14 mouse cellular contexts compared by ENCODE assay signal in the genomic region with DNA sequence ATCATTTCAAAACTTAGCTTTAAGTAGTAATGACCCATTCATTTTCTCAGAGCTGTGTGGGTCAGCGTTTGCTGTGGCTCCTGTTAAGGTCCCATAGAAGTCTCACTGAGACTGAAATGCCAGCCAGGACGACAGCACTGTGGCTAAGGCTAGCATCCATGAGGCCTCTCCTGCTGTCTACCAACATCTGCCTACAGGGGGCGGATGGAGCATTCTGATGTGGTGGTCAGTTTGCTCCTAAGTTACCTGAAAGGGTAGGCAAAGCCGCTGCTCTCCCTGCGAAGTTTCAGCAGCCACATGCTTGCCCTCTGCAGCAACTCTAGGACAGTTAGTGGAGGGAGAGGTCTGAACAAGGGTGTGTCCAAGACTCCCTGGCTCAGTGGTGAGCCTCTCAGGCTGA. TPM values are rescaled to one million over a fixed set of nuclear protein-coding genes. Genes with fewer than 3 reads are reported as not detected.
DNase-seq lines count a peak whose midpoint lies in the region; ATAC-seq and TF ChIP-seq lines count a peak whose summit lies in the region.
"Had no signal": no experiment of that assay in that cellular context is flagged by ENCODE, and none has a peak within 500 bp of the region (broad histone marks: within the 10 kb centered on the region; RNA-seq: fewer than 3 reads in every experiment).

No protein-coding gene starts in this region.

- in situ Hi-C loops in CH12.LX (cut with MboI; ENCODE audit: low pct_ligation_motif_present, low pct_unique_long_range_greater_than_20kb, low sequenced_read_pairs) = no loop called here

- DNase-seq in heart, adult 11 months = peak; percentile 78
- DNase-seq in heart, postnatal 36 days = no peak
- no peak for DNase-seq in left cerebral cortex, adult 2 months (ENCODE audit: extremely low spot score in 1 of 2, low spot score in 2 of 2)
- no peak for DNase-seq in left cerebral cortex, postnatal 25 days (ENCODE audit: low spot score in 2 of 2)
- no peak for DNase-seq in CH12.LX (ENCODE audit: extremely low read depth)
- DNase-seq in R1 (ENCODE audit: low read depth, low spot score) = peak; percentile 46
- DNase-seq in midbrain, embryonic 11.5 days (ENCODE audit: low spot score, missing footprints) = no peak
- DNase-seq: cerebellum, postnatal 36 days; heart, adult 18-20 months; left cerebral cortex, postnatal 4 days had no signal

- TF ChIP-seq EP300 in CH12.LX (IDR thresholded peaks at IDR 0.05; ENCODE audit: low read length) = no peak

- no peak for ATAC-seq in erythroblast, adult 5-6 weeks (replicated peaks; ENCODE audit: low FRiP score, poor library complexity, severe bottlenecking)
- no peak for ATAC-seq in midbrain, embryonic 11.5 days (ENCODE audit: low FRiP score)
- ATAC-seq: forebrain, embryonic 16.5 days had no signal

- no peaks in the 10 kb centered on the region for H3K27me3 ChIP-seq in CH12.LX (replicated peaks)
- H3K27me3 ChIP-seq in midbrain, embryonic 11.5 days (ENCODE audit: control insufficient read depth, insufficient read depth, low read length) = no peaks in the 10 kb centered on the region
- H3K27me3 ChIP-seq: hindbrain, embryonic 12.5 days had no signal

- intact Hi-C loops in heart, postnatal 36 days (cut with DNase I) = no loop called here
- intact Hi-C loops in left cerebral cortex, adult 2 months (cut with DNase I) = no loop called here
- intact Hi-C loops in left cerebral cortex, postnatal 25 days (cut with DNase I) = no loop called here

- dilution Hi-C loops in CH12.LX (cut with MboI; ENCODE audit: extremely low pct_ligation_motif_present, extremely low pct_unique_long_range_greater_than_20kb, low sequenced_read_pairs) = no loop called here

- no peak overlapping the region for H3K9ac ChIP-seq in CH12.LX (ENCODE audit: insufficient read depth, low read depth)
- no peak overlapping the region for H3K9ac ChIP-seq in midbrain, embryonic 11.5 days (ENCODE audit: low read length)
- H3K9ac ChIP-seq: hindbrain, embryonic 12.5 days had no signal

- no peaks in the 10 kb centered on the region for H3K9me3 ChIP-seq in CH12.LX (replicated peaks; ENCODE audit: low read length)
- H3K9me3 ChIP-seq in midbrain, embryonic 11.5 days (ENCODE audit: control insufficient read depth, low read length) = no peaks in the 10 kb centered on the region
- H3K9me3 ChIP-seq: hindbrain, embryonic 12.5 days had no signal

- TF ChIP-seq CTCF in left cerebral cortex, adult 2 months (IDR thresholded peaks at IDR 0.05) = peak; percentile 34
- peak; percentile 28 to 67 for TF ChIP-seq CTCF in CH12.LX (conservative IDR thresholded peaks at IDR 0.05 in 1 of 2, IDR thresholded peaks at IDR 0.05 in 1 of 2; ENCODE audit: low read depth in 2 of 2, low read length in 2 of 2)

- peak; percentile 63 for TF ChIP-seq RAD21 in CH12.LX (IDR thresholded peaks at IDR 0.05; ENCODE audit: low read depth, low read length)

- H3K4me3 ChIP-seq in left cerebral cortex, adult 2 months = no peak overlapping the region
- H3K4me3 ChIP-seq in CH12.LX (replicated peaks in 1 of 3; ENCODE audit: low read depth in 2 of 3, low read length in 2 of 3, poor library complexity in 1 of 3) = no peak overlapping the region
- H3K4me3 ChIP-seq in midbrain, embryonic 11.5 days (ENCODE audit: low read depth, low read length) = no peak overlapping the region
- H3K4me3 ChIP-seq: hindbrain, embryonic 12.5 days had no signal

- 61% methylated on average over 5 of the region's 5 CpGs for WGBS in midbrain, embryonic 11.5 days

- H3K79me2 ChIP-seq in CH12.LX (replicated peaks; ENCODE audit: control insufficient read depth, extremely low read depth, insufficient read depth, poor library complexity, severe bottlenecking) = no peaks in the 10 kb centered on the region

- peaks cover 3 to 25% of the 10 kb centered on the region in 2 experiments; a peak in 3 of 4 replicates for H3K4me1 ChIP-seq in CH12.LX (ENCODE audit: control insufficient read depth in 1 of 2, insufficient read depth in 2 of 2)
- H3K4me1 ChIP-seq in midbrain, embryonic 11.5 days (ENCODE audit: control insufficient read depth, insufficient read depth, low read length) = peaks cover 2% of the 10 kb centered on the region; the same call in 1 of the 2 replicates

- no peak overlapping the region for H3K27ac ChIP-seq in left cerebral cortex, adult 2 months
- no peak overlapping the region for H3K27ac ChIP-seq in CH12.LX (ENCODE audit: insufficient read depth, low read depth)
- no peak overlapping the region for H3K27ac ChIP-seq in midbrain, embryonic 11.5 days (ENCODE audit: low read depth, low read length)
- H3K27ac ChIP-seq: hindbrain, embryonic 12.5 days; macrophage had no signal

- H3K4me2 ChIP-seq in CH12.LX (ENCODE audit: insufficient read depth, low read depth, poor library complexity, severe bottlenecking) = no peak overlapping the region
- no peak overlapping the region for H3K4me2 ChIP-seq in midbrain, embryonic 11.5 days
- H3K4me2 ChIP-seq: hindbrain, embryonic 12.5 days had no signal

- H3K36me3 ChIP-seq in CH12.LX (replicated peaks in 1 of 2; ENCODE audit: control insufficient read depth in 1 of 2, insufficient read depth in 1 of 2, low read length in 1 of 2) = peaks cover 75 to 87% of the 10 kb centered on the region in 2 experiments
- peaks cover 69% of the 10 kb centered on the region for H3K36me3 ChIP-seq in midbrain, embryonic 11.5 days (ENCODE audit: control insufficient read depth, insufficient read depth, low read length)

- no peak for TF ChIP-seq POLR2A in CH12.LX (IDR thresholded peaks at IDR 0.05; ENCODE audit: low read depth, low read length)

TF ChIP-seq in CH12.LX, 34 proteins besides CTCF, POLR2A, EP300 and RAD21:
- TF ChIP-seq SMC3 (IDR thresholded peaks at IDR 0.05; ENCODE audit: low read depth, low read length) (peak; percentile 79), MXI1 (IDR thresholded peaks at IDR 0.05; ENCODE audit: low read depth, low read length) (no peak)

RNA-seq across cellular contexts. Expression of a gene that starts 4.2 kb away (rescaled TPM):
- under 1 TPM in 1 of 2 experiments, not detected in 1; 0.08 TPM for total RNA-seq in heart, postnatal 36 days (2021)
- under 1 TPM; 0.27 to 0.54 TPM for total RNA-seq in left cerebral cortex, adult 2 months (2021)
- under 1 TPM; 0.25 to 0.32 TPM for total RNA-seq in left cerebral cortex, postnatal 25 days (2021)
- total RNA-seq in CH12.LX (2012; rRNA removed) (0.04 TPM in 2 replicates), CH12.LX (2014; rRNA removed) (not detected in 2 replicates)
- 0.07 and 0.11 TPM in 2 replicates for polyA plus RNA-seq in CH12.LX (2012; ENCODE audit: insufficient read length, low read depth)
- total RNA-seq in erythroblast, adult 5-6 weeks (2015; ENCODE audit: low replicate concordance) = not detected in 2 replicates
- not detected in 2 replicates for total RNA-seq in erythroblast, adult 5-6 weeks (2017; ENCODE audit: low replicate concordance)
- polyA plus RNA-seq in midbrain, embryonic 11.5 days (2014; fragmentation: Nextera tagmentation; extraction: Ambion mirVana) = 0.15 and 0.18 TPM in 2 replicates
- polyA plus RNA-seq: macrophage had no signal

RNA-seq across cellular contexts. Expression of a gene that starts 54.8 kb away (rescaled TPM):
- total RNA-seq in heart, postnatal 36 days (2021) = 10 to 100 TPM; 12.5 to 14.3 TPM
- total RNA-seq in left cerebral cortex, adult 2 months (2021) = 10 to 100 TPM; 27.1 to 28.1 TPM
- 10 to 100 TPM; 25.8 to 28.8 TPM for total RNA-seq in left cerebral cortex, postnatal 25 days (2021)
- total RNA-seq in CH12.LX (2012; rRNA removed) (16.1 and 17.8 TPM in 2 replicates), CH12.LX (2014; rRNA removed) (9.7 and 9.9 TPM in 2 replicates)
- 49.2 and 70.1 TPM in 2 replicates for polyA plus RNA-seq in CH12.LX (2012; ENCODE audit: insufficient read length, low read depth)
- total RNA-seq in erythroblast, adult 5-6 weeks (2015; ENCODE audit: low replicate concordance) = 2.1 and 4.6 TPM in 2 replicates
- 0.09 and 0.98 TPM in 2 replicates for total RNA-seq in erythroblast, adult 5-6 weeks (2017; ENCODE audit: low replicate concordance)
- 30.1 and 31.7 TPM in 2 replicates for polyA plus RNA-seq in midbrain, embryonic 11.5 days (2014; fragmentation: Nextera tagmentation; extraction: Ambion mirVana)

Comparison
In these comparisons a context has a peak if more than half of its experiments do, and no peak if none do; other contexts are left out.
1. DNase-seq: peak in heart, adult 11 months (single experiment) and R1 (single experiment); none in heart, postnatal 36 days (0 of 2), left cerebral cortex, adult 2 months (0 of 2), left cerebral cortex, postnatal 25 days (0 of 2), CH12.LX (single experiment) and midbrain, embryonic 11.5 days (single experiment).